Mouse (Mus musculus) kidney, adult 2 months (tissue): ENCODE measurements around the gene Mrps12.

Experiments used
- CTCF ChIP-seq: fragments of 200-500 bp; conservative IDR thresholded peaks from 2 replicates; pipeline ENCODE4 v1.5.1; 2011; ENCODE audit warnings: low read depth, mild to moderate bottlenecking, control low read depth, low read length, moderate library complexity, mixed read lengths; ENCODE audit not compliant: insufficient read depth, insufficient read length
- POLR2A ChIP-seq: fragments of 200-500 bp; IDR thresholded peaks from one replicate; pipeline ENCODE4 v1.6.1; 2011; ENCODE audit warnings: low read depth, low read length, control low read depth

GRCm38 (mm10) chr7:28741368-28741708 lies 282 bp downstream of the Mrps12 start:
- TF ChIP-seq CTCF (no peak), POLR2A (no peak)
